Mouse (Mus musculus): ENCODE data around the gene Sema3g. TPM values are rescaled to one million over a fixed set of nuclear protein-coding genes. Genes with fewer than 3 reads are reported as not detected.

The Sema3g gene
- polyA plus RNA-seq, 1 experiment from 2014 or later: 3.0 TPM

- H3K27me3 ChIP-seq: no peaks in the 10 kb centered on the region
- ChIA-PET POLR2A (interaction anchor here (1.2 kb wide), 1 partner anchor 10 kb away, joined by 3 read pairs; no protein-coding TSS in a partner anchor), CTCF (interaction anchor here (0.8 to 1.5 kb wide), 2 partner anchors 10 to 146 kb away, joined by 4 to 6 read pairs; no protein-coding TSS in a partner anchor)
- in situ Hi-C loops (cut with MboI; ENCODE audit: low pct_unique_long_range_greater_than_20kb): no loop called here
- DNase-seq (ENCODE audit: low read depth, low spot score) (no peak), ATAC-seq (no peak)
- no peak for TF ChIP-seq CTCF (IDR thresholded peaks at IDR 0.05)
These were observed 22.7 kb upstream of the Sema3g start for GRCm38 (mm10) chr14:31194891-31195513.

- no peak for DNase-seq (ENCODE audit: low read depth, low spot score)
- POLR2A ChIA-PET: interaction anchor here (1.2 kb wide), 1 partner anchor 9 kb away, joined by 3 read pairs; no protein-coding TSS in a partner anchor
- H3K27me3 ChIP-seq: no peaks in the 10 kb centered on the region
- CTCF ChIA-PET: interaction anchor here (1.5 to 2.0 kb wide), 2 partner anchors 11 to 30 kb away, joined by 6 to 7 read pairs; no protein-coding TSS in a partner anchor
- in situ Hi-C loops (cut with MboI; ENCODE audit: low pct_unique_long_range_greater_than_20kb): no loop called here
- no peak for TF ChIP-seq CTCF (IDR thresholded peaks at IDR 0.05)
- no peak for ATAC-seq
These were observed 22.1 kb upstream of the Sema3g start for GRCm38 (mm10) chr14:31195521-31195920.

- CTCF ChIA-PET: interaction anchor here (0.7 to 2.0 kb wide), 4 partner anchors 9 to 64 kb away, joined by 3 to 7 read pairs (median 6); no protein-coding TSS in a partner anchor
- DNase-seq (ENCODE audit: low read depth, low spot score): no peak
These were observed 21.7 kb upstream of the Sema3g start for GRCm38 (mm10) chr14:31195968-31196367.

DNA sequence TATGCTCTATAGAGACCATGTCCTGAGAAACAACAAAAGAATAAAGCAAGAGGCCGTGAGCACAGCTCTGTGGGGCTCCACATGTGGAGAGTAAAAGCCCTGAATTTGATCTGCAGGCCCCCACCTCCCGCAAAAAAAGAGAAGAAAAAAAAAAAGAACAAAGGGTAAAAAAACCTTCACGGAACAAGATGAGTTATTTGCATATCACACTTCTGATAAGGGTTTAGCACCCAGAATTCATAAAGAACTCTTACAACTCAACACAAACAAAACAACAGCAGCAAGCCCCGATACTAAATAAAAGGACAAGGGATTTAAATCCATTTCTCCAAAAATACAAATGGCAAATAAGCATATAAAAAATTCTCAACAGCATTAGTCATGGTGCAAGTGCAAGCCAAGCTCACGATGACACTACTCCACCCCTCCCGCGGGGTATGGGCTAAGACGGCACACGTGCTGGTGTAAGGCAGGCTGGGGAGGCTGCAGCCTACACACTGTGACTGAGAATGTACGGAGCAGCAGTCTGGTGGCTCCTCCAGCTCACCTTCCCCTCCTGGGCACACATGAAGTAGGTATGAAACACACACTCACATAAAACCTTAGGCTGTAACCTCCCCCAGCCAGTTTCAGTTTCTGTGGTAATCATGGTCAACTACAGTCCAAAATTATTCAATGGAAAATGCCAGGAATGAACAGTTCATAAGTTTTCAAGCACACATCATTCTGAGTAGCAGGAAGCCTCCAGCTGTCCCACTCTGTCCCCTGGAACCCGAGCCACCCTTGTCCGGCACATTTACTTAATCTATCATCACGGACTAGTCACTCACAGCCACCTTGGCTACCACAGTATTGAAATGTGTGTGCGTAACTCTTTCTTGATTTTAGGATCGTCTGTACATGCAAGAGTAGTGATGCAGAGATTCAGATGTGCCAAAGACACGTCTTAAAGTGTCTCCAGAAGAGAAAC, 19.8 kb upstream of the Sema3g start:
- ChIA-PET CTCF (interaction anchor here (0.9 to 2.0 kb wide), 4 partner anchors 8 to 32 kb away, joined by 3 to 7 read pairs (median 4); partner anchors contain the start of gene Tnnc1), POLR2A (interaction anchor here (0.6 to 1.6 kb wide), 3 partner anchors 23 to 65 kb away, joined by 3 to 5 read pairs (median 3); no protein-coding TSS in a partner anchor)
- ATAC-seq (peak; percentile 67), DNase-seq (ENCODE audit: low read depth, low spot score) (no peak)
- no peaks in the 10 kb centered on the region for H3K27me3 ChIP-seq
- no peak for TF ChIP-seq CTCF (IDR thresholded peaks at IDR 0.05)
- in situ Hi-C loops (cut with MboI; ENCODE audit: low pct_unique_long_range_greater_than_20kb): no loop called here

More at GRCm38 (mm10) chr14:31195968-31196367, 21.7 kb upstream of the Sema3g start:
- POLR2A ChIA-PET: interaction anchor here (1.6 kb wide), 1 partner anchor 63 kb away, joined by 5 read pairs; no protein-coding TSS in a partner anchor
- in situ Hi-C loops (cut with MboI; ENCODE audit: low pct_unique_long_range_greater_than_20kb): no loop called here
- ATAC-seq: no peak
- H3K27me3 ChIP-seq: no peaks in the 10 kb centered on the region
- TF ChIP-seq CTCF (IDR thresholded peaks at IDR 0.05): peak; percentile 83

GRCm38 (mm10) chr14:31199599-31199998, 18.1 kb upstream of the Sema3g start:
- no peaks in the 10 kb centered on the region for H3K27me3 ChIP-seq
- ChIA-PET CTCF (interaction anchor here (0.6 to 1.8 kb wide), 2 partner anchors 29 to 198 kb away, joined by 3 to 4 read pairs; no protein-coding TSS in a partner anchor), POLR2A (no interaction called here)
- in situ Hi-C loops (cut with MboI; ENCODE audit: low pct_unique_long_range_greater_than_20kb): no loop called here
- no peak for DNase-seq (ENCODE audit: low read depth, low spot score)
- no peak for ATAC-seq
- TF ChIP-seq CTCF (IDR thresholded peaks at IDR 0.05): no peak

DNA sequence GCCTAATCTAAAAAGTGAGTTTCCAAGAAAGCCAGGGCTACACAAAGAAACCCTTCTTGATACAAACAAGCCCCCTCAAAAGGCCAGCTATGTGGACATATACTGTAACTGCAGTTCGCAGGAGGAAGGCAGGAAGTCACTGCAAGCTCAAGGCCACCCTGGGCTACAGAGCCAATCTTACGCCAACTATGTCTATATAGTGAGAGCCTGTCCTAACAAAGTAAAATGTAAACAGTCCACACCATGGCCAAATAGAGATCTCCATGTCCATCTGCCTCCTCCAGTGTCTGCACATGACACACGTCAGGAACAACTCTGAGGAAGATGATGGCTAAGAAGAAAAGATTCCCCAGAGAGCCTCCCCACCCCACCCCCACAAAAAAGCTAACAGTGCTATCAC, 17.6 kb upstream of the Sema3g start:
- ATAC-seq (no peak), DNase-seq (ENCODE audit: low read depth, low spot score) (no peak)
- CTCF ChIA-PET: interaction anchor here (1.8 kb wide), 1 partner anchor 30 kb away, joined by 4 read pairs; no protein-coding TSS in a partner anchor
- in situ Hi-C loops (cut with MboI; ENCODE audit: low pct_unique_long_range_greater_than_20kb): no loop called here
- H3K27me3 ChIP-seq: no peaks in the 10 kb centered on the region
- no peak for TF ChIP-seq CTCF (IDR thresholded peaks at IDR 0.05)
- POLR2A ChIA-PET: no interaction called here

GRCm38 (mm10) chr14:31204844-31205243, 12.8 kb upstream of the Sema3g start:
- ATAC-seq: no peak
- no peak for TF ChIP-seq CTCF (IDR thresholded peaks at IDR 0.05)
- POLR2A ChIA-PET: interaction anchor here (1.4 kb wide), 1 partner anchor 10 kb away, joined by 3 read pairs; no protein-coding TSS in a partner anchor
- in situ Hi-C loops (cut with MboI; ENCODE audit: low pct_unique_long_range_greater_than_20kb): no loop called here
- no peak for DNase-seq (ENCODE audit: low read depth, low spot score)
- H3K27me3 ChIP-seq: no peaks in the 10 kb centered on the region
- CTCF ChIA-PET: interaction anchor here (1.0 to 1.2 kb wide), 4 partner anchors 8 to 39 kb away, joined by 3 to 7 read pairs (median 3); no protein-coding TSS in a partner anchor

DNA sequence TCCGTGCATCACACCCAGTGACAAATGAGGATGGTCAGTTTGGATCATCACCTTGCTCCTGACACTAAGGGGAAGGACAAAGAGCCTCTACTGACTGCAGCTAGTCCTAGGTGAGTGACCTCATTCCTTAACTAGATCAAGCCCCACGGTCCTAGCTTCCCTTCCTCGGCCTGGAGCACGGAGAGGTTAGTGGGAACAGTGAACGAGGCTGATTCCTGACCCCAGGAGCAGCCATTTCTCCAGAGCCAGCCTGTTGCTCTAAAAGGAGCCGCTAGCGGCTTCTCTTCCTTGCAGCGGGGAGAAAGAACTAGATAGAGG, 12.5 kb upstream of the Sema3g start:
- no peaks in the 10 kb centered on the region for H3K27me3 ChIP-seq
- ChIA-PET CTCF (interaction anchor here (1.0 to 1.2 kb wide), 4 partner anchors 9 to 39 kb away, joined by 3 to 7 read pairs (median 3); no protein-coding TSS in a partner anchor), POLR2A (interaction anchor here (1.4 to 2.6 kb wide), 2 partner anchors 10 to 12 kb away, joined by 3 to 6 read pairs; no protein-coding TSS in a partner anchor)
- TF ChIP-seq CTCF (IDR thresholded peaks at IDR 0.05): no peak
- DNase-seq (ENCODE audit: low read depth, low spot score) (no peak), ATAC-seq (peak; percentile 6)
- in situ Hi-C loops (cut with MboI; ENCODE audit: low pct_unique_long_range_greater_than_20kb): no loop called here

GRCm38 (mm10) chr14:31205562-31206467, 11.8 kb upstream of the Sema3g start:
- no peaks in the 10 kb centered on the region for H3K27me3 ChIP-seq
- peak; percentile 15 for ATAC-seq
- in situ Hi-C loops (cut with MboI; ENCODE audit: low pct_unique_long_range_greater_than_20kb): no loop called here
- CTCF ChIA-PET: interaction anchor here (1.0 to 1.2 kb wide), 3 partner anchors 9 to 40 kb away, joined by 3 to 7 read pairs (median 3); no protein-coding TSS in a partner anchor
- DNase-seq (ENCODE audit: low read depth, low spot score): no peak
- no peak for TF ChIP-seq CTCF (IDR thresholded peaks at IDR 0.05)
- POLR2A ChIA-PET: interaction anchor here (1.0 to 2.6 kb wide), 4 partner anchors 11 to 40 kb away, joined by 3 to 6 read pairs (median 5); no protein-coding TSS in a partner anchor

Measured in Patski (cell line).